Mouse (Mus musculus): ENCODE measurements around the gene Mcm10. TPM values are rescaled to one million over a fixed set of nuclear protein-coding genes. Genes with fewer than 3 reads are reported as not detected.

Gene Mcm10
- total RNA-seq (2021) = 1 to 10 TPM in 1 of 2 experiments, under 1 TPM in 1; 0.73 to 1.1 TPM

DNA sequence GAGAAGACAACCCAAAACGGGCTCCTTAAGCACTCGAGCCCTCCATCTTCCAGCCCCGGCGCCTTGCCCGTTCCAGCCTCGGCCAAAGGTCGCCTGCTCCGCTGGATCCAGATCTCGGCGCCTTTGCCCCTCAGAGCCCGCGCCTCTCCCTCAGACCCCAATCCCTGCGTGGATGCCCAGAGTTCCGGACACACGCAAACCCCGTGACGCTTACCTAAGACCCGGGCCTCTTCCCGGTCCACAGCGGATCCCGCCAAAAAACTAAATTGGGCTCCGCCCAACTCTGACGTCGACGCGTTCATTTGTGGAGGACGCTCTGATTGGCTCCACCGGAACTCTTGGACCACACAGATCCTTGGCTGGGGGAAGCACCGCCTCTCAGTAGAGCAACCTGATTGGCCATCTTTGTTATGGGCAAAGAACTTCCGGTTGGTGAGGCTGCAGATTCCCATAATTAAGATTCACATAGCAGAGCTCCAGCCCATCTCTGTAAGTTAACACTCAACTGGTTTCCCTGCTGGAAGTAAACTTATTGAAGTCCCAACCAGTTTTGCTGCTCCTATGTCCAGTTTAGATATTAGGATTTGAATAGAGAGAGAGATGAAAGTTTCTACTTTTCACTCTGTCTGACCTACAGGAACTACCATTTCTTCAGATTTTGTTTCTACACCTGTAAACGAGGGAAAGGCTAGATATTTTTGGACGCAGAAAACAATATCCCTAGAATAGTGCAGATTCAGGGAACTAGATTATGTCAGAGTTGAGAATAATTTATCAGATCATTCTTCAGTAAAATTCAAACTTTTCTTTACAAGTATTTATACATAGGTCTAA lies at the start of gene Mcm10:
Mcm10 (minus strand) TSS at position 301 of the 834 bp plus-strand sequence.
- peak; percentile 84 to 87 for DNase-seq

DNA sequence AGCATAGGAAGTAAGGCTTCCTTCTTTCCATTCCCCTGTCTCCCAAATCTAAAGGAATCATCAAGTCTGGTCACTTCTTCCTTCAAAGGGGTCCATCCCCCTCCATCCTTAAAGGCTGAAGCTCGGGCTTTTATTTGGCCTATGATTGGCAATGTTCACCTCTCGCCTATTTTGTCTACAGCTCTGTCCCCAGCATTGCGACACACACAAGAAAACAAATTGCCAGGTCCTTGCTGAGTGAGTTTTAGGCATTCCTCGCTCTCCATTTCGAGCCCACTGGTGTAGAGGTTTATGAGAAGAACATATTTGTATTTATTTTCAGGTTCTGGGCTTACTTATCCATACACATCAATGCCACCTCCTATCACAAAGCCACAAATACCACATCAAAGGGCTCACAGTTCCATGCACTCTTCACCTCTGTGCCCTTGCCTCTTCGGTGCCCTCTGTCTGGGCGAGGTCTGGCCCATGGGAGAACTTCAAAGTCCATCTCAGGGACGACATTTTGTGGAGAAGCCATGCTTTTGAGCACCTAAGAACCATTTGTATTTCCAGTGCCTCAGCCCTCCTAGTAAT lies 48.6 kb upstream of the Mcm10 start:
- no peak for DNase-seq

DNA sequence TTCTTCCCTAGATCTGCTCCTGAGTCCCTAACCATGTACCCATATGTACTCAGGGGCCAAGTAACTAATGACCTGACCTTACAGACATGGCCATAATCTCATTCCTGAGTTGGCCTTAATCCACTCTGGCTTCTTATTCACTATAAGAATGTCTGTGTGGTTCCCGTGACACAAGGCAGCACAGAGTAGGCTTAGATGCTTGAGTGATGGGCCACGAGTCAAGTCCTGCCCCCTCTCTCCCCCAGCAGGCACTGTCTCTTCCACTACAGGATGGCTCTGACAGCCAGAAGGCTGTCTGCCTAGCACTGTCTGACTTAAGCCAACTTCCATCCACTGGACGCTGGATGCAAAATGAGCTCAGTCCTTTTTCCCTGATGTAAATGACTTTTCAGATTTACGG lies 47.4 kb upstream of the Mcm10 start:
- DNase-seq = no peak

DNA sequence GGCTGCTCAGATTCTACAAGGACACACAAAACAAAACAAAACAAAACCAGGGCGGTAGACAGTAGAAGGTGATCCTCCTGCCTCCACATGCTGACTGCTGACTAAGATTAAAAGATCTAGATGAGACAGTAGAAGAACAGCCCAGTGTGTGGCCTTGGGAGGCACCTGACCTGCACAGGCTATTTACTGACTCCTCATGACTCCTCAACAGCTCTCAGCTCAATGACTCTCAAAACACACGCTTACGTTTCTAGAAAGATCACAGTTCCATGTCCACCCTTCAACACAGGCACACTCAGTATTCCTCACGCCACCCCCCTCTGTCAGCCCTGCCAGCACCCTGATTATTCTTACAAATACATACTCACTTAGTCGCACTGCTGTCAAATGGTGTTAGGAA lies 45.8 kb upstream of the Mcm10 start:
- no peak for DNase-seq

DNA sequence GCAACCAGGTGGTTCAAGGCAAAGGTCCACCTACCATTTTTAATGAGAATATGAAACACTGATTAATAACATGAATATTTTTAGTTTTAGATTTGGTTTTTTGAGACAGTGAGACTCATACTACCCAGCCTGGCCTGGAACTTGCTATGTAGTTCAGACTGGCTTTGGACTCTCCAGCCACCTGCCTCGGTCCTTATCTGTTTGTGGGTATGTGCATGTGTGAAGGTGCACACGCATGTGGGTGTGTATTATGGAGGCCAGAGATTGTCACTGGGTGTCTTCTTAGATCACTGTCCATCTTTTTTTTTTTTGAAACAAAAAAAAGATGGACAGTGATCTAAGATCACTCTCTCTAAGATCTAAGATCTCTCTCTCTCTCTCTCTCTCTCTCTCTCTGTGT lies 38.0 kb upstream of the Mcm10 start:
- DNase-seq = no peak

DNA sequence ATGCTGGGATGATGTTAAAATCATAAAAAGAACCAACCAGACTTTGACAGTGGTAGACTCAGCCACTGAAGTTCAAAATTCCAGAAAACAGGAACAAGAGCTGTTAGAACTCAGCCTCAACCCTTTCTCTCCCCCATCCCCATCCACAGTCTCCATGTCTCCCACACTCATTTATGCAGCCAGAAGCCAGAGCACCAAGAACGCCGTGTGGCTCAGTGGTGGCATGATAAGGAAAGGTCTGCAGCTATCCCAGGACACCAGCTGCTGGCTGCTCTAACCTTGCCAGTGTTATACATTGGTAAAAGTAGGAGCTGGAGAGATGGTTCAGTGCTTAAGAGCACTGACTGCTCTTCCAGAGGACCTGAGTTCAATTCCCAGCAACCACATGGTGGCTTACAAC lies 34.4 kb upstream of the Mcm10 start:
- DNase-seq = no peak

DNA sequence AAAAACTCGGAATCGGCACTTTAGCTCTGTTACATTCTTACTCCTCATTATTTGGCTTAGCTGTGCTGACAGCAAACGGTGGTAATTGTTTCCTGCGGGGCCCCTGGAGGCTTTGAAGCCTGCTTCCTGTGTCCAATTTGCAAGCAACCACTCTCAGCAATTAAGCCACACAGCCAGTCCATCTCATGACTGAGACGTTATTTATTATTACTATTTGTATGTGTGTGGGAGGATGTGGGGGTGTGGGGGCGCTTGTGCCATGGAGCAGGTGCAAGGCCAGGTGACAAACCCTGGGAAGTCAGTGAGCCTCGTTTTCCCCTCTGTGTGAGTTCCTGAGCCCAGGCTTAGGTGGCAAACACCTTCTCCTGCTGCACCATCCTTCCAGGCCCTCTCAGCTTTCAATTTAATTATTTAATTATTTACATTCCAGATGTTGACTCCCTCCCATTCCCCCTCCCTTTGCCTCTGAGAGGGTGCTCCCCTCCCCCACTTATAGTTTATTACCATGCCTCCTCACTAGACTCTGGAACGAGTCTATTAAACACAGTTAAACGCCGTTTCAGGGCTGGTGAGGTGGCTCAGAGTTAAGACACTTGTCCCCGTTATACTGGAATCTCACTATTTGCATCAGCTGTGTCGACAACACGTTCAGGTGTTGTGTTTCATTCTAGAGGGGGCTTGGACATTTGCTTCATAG lies 32.8 kb upstream of the Mcm10 start:
- DNase-seq = no peak

DNA sequence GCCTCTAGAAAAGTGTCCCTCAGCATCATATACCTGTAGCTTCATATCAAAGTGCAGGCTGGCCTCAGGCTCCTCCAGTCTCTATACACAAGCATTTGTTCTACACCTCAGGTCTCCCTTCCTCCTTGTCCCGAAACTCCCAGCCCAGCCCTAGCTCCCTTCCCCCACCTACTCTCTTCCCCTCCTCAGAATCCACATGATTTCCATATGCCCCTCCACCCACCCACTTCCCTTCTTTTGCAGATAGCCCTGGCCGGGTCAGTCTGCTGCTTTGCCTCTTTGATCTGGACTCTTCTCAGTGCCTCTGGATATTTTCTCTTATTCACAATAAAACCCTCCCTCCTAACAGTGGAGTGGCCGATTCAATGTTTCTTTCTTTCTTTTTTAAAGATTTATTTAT lies 31.7 kb upstream of the Mcm10 start:
- DNase-seq = no peak

DNA sequence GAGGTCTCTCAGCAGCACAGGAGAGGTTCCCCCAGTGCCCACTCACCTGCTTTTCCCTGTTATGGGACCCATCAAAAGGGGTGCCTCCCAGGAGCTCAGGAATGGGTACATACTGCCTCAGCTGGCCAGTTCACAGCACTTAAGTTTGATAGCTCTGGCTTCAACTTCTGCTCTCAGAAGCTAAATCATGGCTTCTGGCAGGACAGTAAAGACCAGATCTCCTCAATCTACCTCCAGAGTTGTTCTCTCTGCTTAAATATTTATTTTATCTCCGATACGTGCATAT lies 30.8 kb upstream of the Mcm10 start:
- DNase-seq = no peak

DNA sequence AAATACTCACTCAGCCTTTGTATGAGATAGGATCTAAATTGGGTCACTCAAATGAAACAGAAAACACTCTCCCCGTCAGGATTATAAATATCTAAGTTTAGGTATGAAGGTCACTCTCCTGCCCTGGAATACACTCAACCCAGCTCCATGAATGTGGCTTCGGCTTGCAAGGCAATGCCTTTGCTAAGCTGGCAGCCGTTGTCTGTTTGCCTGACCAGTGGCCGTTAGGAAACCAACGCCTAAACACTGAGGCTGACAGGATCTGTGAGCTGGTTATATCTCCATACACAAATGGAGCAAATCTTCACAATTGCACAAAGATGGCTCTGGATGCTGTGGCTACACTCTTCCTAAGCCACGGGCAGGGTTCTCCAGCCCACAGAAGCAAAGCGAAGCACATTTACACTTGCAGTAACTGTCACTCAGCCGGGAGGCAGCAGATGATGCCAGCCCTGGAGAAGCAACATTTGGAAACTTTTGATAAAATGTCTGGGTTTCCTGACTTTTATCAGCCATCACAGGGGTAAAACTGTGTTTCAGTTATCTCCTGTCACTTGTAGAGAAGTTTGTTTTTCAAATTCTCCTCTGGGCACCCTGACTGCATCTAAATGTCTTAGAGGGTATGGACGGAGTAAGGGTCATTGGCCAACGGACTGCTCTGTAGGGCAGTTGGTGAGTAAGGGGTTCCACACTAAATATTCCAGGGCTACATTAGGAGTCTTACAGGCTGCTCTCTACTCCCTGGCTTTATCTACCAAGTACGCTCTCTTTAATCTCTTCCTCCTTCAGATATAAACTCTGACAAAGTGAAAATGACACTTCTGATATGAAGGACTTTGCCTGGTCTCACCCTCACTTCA lies 30.3 kb upstream of the Mcm10 start:
- no peak for DNase-seq

DNA sequence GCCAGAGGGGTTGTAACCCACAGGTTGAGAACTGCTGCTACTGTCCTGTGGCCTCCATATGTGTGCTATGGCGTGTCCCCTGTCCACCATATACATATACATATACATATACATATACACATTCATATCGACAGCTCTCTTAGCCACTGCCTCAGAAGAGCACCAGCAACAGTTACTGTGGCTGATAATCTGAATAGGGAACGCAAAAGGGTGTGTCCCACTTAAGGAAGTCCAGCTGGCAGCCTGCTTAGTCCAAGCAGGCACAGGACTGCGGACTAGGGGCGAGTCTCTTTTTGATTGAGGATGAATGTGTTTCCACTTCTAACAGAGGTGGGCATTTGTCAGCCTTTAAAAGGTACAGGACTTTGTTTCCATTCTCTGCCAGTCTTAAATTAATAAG lies 29.3 kb upstream of the Mcm10 start:
- no peak for DNase-seq

DNA sequence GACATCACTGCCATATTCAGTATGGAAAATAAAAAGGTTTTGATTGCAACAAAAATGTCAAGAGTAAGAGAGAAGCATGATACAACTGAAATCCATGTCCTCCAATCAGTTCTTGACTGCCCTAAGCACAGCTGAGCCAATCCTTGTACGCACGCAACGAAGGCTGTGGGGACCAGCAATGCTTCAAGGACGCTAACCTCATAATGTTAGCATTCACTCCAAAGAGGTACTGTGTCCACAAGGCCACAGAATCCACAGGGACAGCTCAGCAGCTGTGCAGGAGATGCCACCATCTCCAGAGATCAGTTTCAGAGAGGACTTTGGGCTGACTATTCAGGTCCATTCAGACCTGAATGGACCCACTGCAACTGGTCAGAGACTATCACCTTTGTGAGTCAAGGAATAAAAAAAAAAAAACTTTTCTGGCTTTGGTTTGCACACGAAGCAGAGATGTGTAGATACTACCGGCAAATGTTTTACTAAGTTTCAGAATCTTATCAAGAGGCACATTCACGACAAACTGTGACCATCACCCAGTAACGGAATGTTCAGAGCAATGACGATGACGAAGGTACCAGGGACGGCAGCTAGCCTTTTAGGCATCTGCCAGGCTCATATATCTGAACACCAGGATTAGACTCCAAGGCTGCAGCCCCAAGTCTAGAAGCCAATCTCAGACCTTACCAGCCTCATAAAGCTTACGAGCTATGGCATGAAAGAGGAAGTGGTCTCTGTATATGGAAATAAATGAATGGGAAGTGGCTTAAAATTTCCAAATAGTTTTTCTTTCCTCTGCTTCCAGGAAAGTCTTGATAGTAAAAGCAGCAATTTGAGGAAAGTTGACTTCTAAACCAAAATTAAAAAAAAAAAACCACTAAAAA lies 27.9 kb upstream of the Mcm10 start:
- DNase-seq = no peak

DNA sequence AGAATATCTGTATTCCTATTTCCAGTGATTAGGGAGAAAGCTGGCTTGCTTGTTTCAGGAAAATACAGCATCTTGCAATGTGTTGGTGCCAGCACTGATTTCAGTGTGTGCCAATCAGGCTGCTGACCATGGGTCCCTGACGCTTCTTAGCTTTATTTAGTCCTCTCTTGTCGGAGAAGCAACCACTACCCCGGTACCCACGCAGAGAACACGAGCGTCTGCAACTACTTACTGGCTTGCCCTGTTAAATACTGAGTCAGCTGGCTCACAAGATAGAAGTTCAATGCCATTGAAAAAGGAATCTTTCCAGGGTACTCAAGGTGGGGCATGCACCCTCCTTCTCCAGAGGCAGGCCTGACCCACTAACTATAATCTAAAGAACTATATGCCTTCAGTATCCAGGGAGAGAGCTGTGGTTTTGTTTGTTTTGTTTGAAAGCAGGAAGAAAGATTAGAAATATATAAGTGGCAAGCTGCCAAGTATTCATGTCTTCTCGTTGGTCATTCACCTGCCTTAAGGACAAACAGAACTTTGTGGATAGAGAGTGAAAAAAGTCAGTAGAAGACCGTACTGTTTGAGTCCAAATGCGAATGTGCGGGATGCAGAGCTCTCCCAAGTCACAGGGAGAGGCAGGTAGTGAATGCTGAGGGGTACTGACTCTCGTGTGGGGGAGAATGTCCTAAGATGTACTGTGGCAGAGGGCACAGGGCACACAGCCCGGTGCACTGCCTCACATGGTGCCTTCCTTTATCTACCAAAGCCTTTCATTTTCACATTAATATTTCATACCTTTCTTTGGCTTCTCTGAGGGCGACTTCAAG lies 27.0 kb upstream of the Mcm10 start:
- no peak for DNase-seq

DNA sequence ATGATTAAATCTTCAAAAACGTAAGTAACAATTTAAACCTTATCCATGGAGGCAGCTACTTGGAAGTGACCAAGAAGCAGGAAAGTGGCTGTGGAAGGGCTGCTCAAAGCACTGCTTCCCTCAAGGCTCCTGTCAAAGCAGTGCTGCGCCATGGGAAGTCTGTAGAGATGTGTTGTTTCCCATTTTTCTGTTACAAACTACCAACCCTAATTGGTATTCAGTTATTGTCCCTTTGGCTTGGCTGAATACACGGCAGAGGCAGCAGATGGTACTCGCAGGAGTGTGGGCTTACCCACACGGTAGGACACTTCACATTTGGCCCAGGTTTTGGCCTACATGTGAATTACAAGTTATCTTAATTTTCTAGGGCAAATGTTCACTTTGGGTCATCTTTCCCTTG lies 25.7 kb upstream of the Mcm10 start:
- no peak for DNase-seq

DNA sequence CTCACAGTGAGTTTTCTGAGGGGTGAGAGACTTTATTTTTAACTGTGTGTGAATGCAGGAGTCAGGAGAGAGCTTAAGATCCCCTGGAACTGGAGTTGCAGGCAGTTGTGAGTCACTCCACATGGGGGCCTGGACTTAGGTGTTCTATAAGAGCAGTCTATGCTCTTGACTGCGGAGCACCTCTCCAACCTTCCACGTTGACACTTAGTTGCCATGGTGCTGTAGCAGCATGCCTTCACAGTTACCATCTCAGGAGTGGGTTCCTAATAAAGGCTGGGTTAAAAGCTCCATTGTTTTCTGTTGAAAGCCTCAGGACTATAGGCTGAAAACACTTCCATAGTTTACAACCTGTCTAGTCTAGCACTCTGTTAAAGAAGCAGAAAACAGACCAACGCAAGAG lies 24.8 kb upstream of the Mcm10 start:
- no peak for DNase-seq

DNA sequence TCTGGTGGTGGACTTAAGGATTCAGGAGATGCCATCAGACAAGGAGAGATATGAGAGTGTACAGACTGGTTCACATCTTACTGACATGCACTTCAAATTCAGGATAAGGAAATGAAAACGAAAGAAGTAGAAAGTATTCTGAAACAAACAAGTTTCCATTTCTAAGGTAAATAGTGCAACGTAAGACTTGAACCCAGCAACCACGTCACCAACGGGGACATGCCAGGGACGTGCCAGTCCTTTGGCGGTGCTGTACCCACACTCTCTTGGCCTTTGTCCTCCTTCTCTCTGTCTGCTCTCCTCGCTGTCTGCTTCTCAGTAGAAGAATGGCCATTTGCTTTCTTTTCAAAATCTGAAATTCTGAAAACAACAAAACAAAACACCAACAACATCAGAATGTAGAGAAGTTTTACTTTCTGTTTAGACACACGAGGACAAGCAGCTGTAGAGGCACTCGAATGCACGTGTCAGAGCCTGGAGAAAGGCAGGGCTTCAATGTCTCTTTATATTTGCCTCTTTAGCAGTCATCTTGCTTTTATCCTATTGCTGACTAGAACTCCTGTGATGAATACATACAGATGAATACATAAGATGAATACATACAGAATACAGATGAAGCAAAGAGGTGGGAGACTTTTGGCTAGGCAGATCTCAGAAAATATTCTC lies 24.0 kb upstream of the Mcm10 start:
- no peak for DNase-seq

DNA sequence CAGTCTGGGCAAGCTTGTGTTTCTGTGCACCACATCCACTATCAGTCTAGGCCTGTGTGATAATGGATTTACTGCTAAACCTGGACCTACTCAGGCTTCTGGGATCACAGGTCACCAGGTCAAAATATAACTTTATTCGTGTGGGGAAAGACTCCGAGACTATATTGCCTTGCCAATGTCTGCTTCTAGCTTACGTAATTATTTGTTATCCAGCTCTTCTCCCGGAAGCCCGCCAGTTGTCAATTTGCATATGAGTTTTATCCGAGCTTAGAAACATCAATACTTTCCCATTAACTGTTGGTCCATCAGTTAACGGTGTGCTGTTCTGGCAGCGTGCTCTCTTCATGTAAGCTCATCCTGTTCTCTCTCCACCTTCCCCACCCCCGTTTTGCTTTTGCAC lies 22.6 kb upstream of the Mcm10 start:
- DNase-seq = no peak

DNA sequence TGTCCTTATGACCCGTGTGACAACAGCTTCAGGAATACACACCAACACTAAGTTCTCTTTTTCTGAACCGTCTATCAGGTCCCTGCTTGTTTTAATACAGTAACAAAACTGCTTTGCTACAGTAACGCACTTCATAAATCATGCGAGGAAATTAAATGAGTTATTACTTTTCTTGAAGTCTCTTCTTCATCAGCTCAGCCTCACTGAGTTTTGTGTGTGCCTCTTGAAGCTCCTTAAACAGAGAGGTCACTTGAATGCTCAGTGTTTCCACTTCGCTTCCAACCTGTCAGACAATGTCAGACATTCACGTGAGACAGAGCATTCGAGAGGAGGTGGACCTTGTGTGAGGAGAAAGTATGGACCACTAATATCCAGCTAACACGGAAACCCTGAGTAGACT lies 22.2 kb upstream of the Mcm10 start:
- no peak for DNase-seq

DNA sequence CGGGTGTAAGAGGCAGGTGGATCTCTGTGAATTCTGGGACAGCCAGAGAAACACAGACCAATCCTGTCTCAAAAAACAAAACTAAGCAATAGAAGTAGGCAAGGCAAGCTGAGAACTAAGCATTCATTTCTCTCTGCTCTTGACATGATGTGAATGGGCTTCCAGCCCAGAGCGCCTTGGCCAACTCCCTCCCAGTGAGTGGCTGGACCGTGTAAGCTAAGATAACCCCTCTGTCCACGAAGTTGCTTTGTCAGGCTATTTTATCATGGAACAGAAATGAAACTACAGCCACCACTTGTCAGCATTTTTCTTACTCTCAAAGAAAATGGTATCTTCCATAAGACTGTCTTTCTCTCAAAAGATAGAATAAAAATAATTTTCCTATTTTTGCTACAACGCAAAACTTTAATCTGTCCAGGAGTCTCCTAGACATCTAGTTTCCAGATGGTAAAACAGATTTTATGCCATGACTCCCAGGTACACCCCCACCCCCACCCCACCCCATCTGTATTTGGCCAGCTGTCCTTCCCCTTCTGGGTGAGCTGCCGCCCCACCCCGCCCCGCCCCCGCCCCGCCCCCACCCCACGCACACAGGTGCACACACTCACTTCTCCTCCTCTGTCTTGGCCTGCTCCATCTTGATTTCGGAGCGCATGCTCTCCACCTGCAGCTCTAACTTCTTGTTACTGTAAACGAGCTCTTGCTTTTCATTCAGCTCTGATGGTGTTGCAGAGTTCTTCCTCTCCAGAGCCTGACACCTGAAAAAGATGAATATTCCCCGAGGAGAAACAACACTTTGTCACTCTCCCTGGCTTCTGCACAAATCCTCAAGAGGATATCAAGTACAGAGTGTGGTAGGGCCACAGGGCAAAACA lies 21.2 kb upstream of the Mcm10 start:
- no peak for DNase-seq

All from layer of hippocampus, postnatal 36 days (tissue).